8 mouse cellular contexts compared by ENCODE assay signal in the genomic region with DNA sequence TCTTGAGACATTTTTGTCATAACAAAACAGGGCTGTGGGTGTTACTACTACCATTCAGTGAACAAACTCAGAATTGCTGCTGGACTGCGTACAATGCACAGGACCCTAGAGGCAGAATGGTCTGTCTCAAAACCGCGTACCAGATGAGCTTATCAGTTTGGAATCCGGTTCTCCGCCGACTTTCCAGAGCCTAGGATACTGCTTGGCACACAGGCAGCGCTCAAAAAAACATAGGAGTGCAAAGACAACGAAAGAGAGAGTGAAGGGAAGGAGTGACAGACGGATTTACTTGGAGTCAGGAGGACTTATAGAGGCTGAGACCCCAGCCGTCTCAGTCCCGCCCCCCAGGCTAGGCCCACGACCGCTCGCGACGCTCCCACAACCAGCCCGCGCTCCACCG. TPM values are rescaled to one million over a fixed set of nuclear protein-coding genes. Genes with fewer than 3 reads are reported as not detected.
DNase-seq lines count a peak whose midpoint lies in the region; ATAC-seq and TF ChIP-seq lines count a peak whose summit lies in the region.

No protein-coding gene starts in this region.

- no peak for TF ChIP-seq CTCF in C2C12 (IDR thresholded peaks at IDR 0.05; ENCODE audit: control insufficient read depth, insufficient read depth, insufficient read length)

- WGBS in forebrain, embryonic 11.5 days: under 1% methylated on average over 19 of the region's 19 CpGs
- WGBS in liver, embryonic 15.5 days (ENCODE audit: insufficient replicate concordance): under 1% methylated on average over 18 of the region's 19 CpGs

- peaks cover 19% of the 10 kb centered on the region for H3K4me1 ChIP-seq in forebrain, embryonic 11.5 days (replicated peaks; ENCODE audit: control insufficient read depth, insufficient read depth, low read length)
- H3K4me1 ChIP-seq in liver, embryonic 15.5 days (replicated peaks): peaks cover 60% of the 10 kb centered on the region

- peak overlapping the region; percentile 50; the same call in 1 of the 2 replicates for H3K27ac ChIP-seq in forebrain, embryonic 11.5 days (ENCODE audit: low read depth, low read length)
- H3K27ac ChIP-seq in liver, embryonic 15.5 days (replicated peaks): peak overlapping the region; percentile 75

- H3K9me3 ChIP-seq in forebrain, embryonic 11.5 days (ENCODE audit: control insufficient read depth, low read length): no peaks in the 10 kb centered on the region
- no peaks in the 10 kb centered on the region for H3K9me3 ChIP-seq in liver, embryonic 15.5 days (replicated peaks)

- H3ac ChIP-seq in C2C12 (ENCODE audit: control insufficient read depth, insufficient read length, low read depth): peak overlapping the region; percentile 98

- no peaks in the 10 kb centered on the region for H3K27me3 ChIP-seq in C2C12 (ENCODE audit: control insufficient read depth, insufficient read depth, insufficient read length)
- no peaks in the 10 kb centered on the region for H3K27me3 ChIP-seq in forebrain, embryonic 11.5 days (ENCODE audit: control insufficient read depth, insufficient read depth, low read length)
- no peaks in the 10 kb centered on the region for H3K27me3 ChIP-seq in liver, embryonic 15.5 days

- peak; percentile 12 for DNase-seq in embryo, embryonic 10 days (ENCODE audit: low spot score)
- no peak for DNase-seq in embryo, embryonic 9.5 days (ENCODE audit: extremely low spot score)
- no peak for DNase-seq in forebrain, embryonic 11.5 days (ENCODE audit: low spot score)
- DNase-seq in right cerebral cortex, adult 2 months (ENCODE audit: low spot score in 2 of 2): no peak
- DNase-seq in thymus, postnatal 36 days: no peak
- no peak for DNase-seq in adrenal gland, adult 18-20 months (ENCODE audit: low spot score in 2 of 2)

- H3K4me2 ChIP-seq in forebrain, embryonic 11.5 days (ENCODE audit: low read depth, low read length, severe bottlenecking): peak overlapping the region; percentile 66
- H3K4me2 ChIP-seq in liver, embryonic 15.5 days: peak overlapping the region; percentile 78

- H3K79me3 ChIP-seq in C2C12 (ENCODE audit: low read depth): peaks cover 59% of the 10 kb centered on the region

- peaks cover 27% of the 10 kb centered on the region for H3K36me3 ChIP-seq in C2C12 (ENCODE audit: control insufficient read depth, insufficient read depth)
- H3K36me3 ChIP-seq in forebrain, embryonic 11.5 days (ENCODE audit: control insufficient read depth, insufficient read depth, low read length): no peaks in the 10 kb centered on the region
- H3K36me3 ChIP-seq in liver, embryonic 15.5 days (replicated peaks): peaks cover 21% of the 10 kb centered on the region; the same call in 1 of the 2 replicates

- H3K79me2 ChIP-seq in C2C12 (ENCODE audit: control insufficient read depth, insufficient read depth): peaks cover 72% of the 10 kb centered on the region

- H3K9ac ChIP-seq in forebrain, embryonic 11.5 days (ENCODE audit: low read length): peak overlapping the region; percentile 90
- peak overlapping the region; percentile 83 for H3K9ac ChIP-seq in liver, embryonic 15.5 days

- peak overlapping the region; percentile 68 for H3K4me3 ChIP-seq in C2C12 (ENCODE audit: insufficient read depth, poor library complexity, severe bottlenecking)
- H3K4me3 ChIP-seq in forebrain, embryonic 11.5 days (ENCODE audit: low read depth, low read length): peak overlapping the region; percentile 83
- H3K4me3 ChIP-seq in liver, embryonic 15.5 days (replicated peaks): peak overlapping the region; percentile 78

- no peak for ATAC-seq in forebrain, embryonic 11.5 days (replicated peaks; ENCODE audit: low FRiP score)
- no peak for ATAC-seq in liver, embryonic 15.5 days (ENCODE audit: insufficient read depth)

TF ChIP-seq in C2C12, 6 proteins besides CTCF, POLR2A, EP300 and RAD21:
- no peak for TF ChIP-seq MYOD1 (IDR thresholded peaks at IDR 0.05; ENCODE audit: control insufficient read depth, insufficient read length, low read depth)
- TF ChIP-seq CEBPB (IDR thresholded peaks at IDR 0.05; ENCODE audit: low read depth): no peak
- TF ChIP-seq FOSL1 (IDR thresholded peaks at IDR 0.05; ENCODE audit: insufficient read depth, low read length, poor library complexity, severe bottlenecking): no peak
- TF ChIP-seq USF1 (IDR thresholded peaks at IDR 0.05; ENCODE audit: low read depth): no peak
- no peak for TF ChIP-seq MAX (IDR thresholded peaks at IDR 0.05)

RNA-seq across cellular contexts. Expression of a gene that starts 0.4 kb away (rescaled TPM):
- polyA plus RNA-seq in C2C12 (2012; fragmentation: generic; extraction: Trizol): 142 TPM
- polyA plus RNA-seq in forebrain, embryonic 11.5 days (2014; fragmentation: Nextera tagmentation; extraction: Ambion mirVana): 113 and 123 TPM in 2 replicates
- polyA plus RNA-seq in liver, embryonic 15.5 days (2015; fragmentation: Nextera tagmentation; extraction: Ambion mirVana): 32.9 and 35.2 TPM in 2 replicates
- total RNA-seq in adrenal gland, adult 18-20 months (2021): 100 to 1,000 TPM; 101 to 105 TPM

RNA-seq across cellular contexts. Expression of a gene that starts 6.7 kb away (rescaled TPM):
- 0.42 TPM for polyA plus RNA-seq in C2C12 (2012; fragmentation: generic; extraction: Trizol)
- 1.8 and 2.7 TPM in 2 replicates for polyA plus RNA-seq in forebrain, embryonic 11.5 days (2014; fragmentation: Nextera tagmentation; extraction: Ambion mirVana)
- polyA plus RNA-seq in liver, embryonic 15.5 days (2015; fragmentation: Nextera tagmentation; extraction: Ambion mirVana): 0.64 and 0.74 TPM in 2 replicates
- total RNA-seq in adrenal gland, adult 18-20 months (2021): 1 to 10 TPM; 1.5 to 2.0 TPM

RNA-seq across cellular contexts. Expression of a gene that starts 22.3 kb away (rescaled TPM):
- polyA plus RNA-seq in C2C12 (2012; fragmentation: generic; extraction: Trizol): 50.6 TPM
- 19.0 and 23.9 TPM in 2 replicates for polyA plus RNA-seq in forebrain, embryonic 11.5 days (2014; fragmentation: Nextera tagmentation; extraction: Ambion mirVana)
- polyA plus RNA-seq in liver, embryonic 15.5 days (2015; fragmentation: Nextera tagmentation; extraction: Ambion mirVana): 2.6 and 3.0 TPM in 2 replicates
- 10 to 100 TPM; 37.9 to 38.2 TPM for total RNA-seq in adrenal gland, adult 18-20 months (2021)

RNA-seq across cellular contexts. Expression of a gene that starts 38.9 kb away (rescaled TPM):
- 0.36 TPM for polyA plus RNA-seq in C2C12 (2012; fragmentation: generic; extraction: Trizol)
- polyA plus RNA-seq in forebrain, embryonic 11.5 days (2014; fragmentation: Nextera tagmentation; extraction: Ambion mirVana): 8.0 and 9.3 TPM in 2 replicates
- polyA plus RNA-seq in liver, embryonic 15.5 days (2015; fragmentation: Nextera tagmentation; extraction: Ambion mirVana): 0.05 and 0.09 TPM in 2 replicates
- 10 to 100 TPM; 16.0 to 31.5 TPM for total RNA-seq in adrenal gland, adult 18-20 months (2021)

RNA-seq across cellular contexts. Expression of a gene that starts 48.4 kb away (rescaled TPM):
- polyA plus RNA-seq in C2C12 (2012; fragmentation: generic; extraction: Trizol): 23.1 TPM
- 33.8 and 34.0 TPM in 2 replicates for polyA plus RNA-seq in forebrain, embryonic 11.5 days (2014; fragmentation: Nextera tagmentation; extraction: Ambion mirVana)
- 12.0 and 13.6 TPM in 2 replicates for polyA plus RNA-seq in liver, embryonic 15.5 days (2015; fragmentation: Nextera tagmentation; extraction: Ambion mirVana)
- total RNA-seq in adrenal gland, adult 18-20 months (2021): 10 to 100 TPM; 24.6 to 26.5 TPM
